Mouse (Mus musculus) embryonic facial prominence, embryonic 11.5 days (tissue): ENCODE measurements at regions not wholly inside any gene's neighbourhood (a gene's known extent, or its start where the extent isn't known, plus 50 kb on each side); places are given as distances from the start of the nearest gene placed in this dataset.

Source experiments
- ATAC-seq: fragments of 200-750 bp; cut with Nextera tagmentation; replicated peaks from 2 replicates; pipeline ENCODE4 v1.8.0; 2017; ENCODE audit warnings: low read depth; ENCODE audit not compliant: insufficient number of reproducible peaks, low FRiP score, low TSS enrichment
- DNase-seq: peaks from one replicate; pipeline ENCODE4 v3.0.0-alpha.2; 2015; ENCODE audit warnings: low spot score
- H3K27ac ChIP-seq: fragments of 300-500 bp; sonication (generic); replicated peaks from 2 replicates; pipeline ENCODE4 v1.5.1; 2014; ENCODE audit warnings: mild to moderate bottlenecking, low read depth, low read length, control low read depth
- H3K27me3 ChIP-seq: fragments of 300-500 bp; sonication (generic); 2 replicates; pipeline ENCODE4 v1.6.1; 2014; ENCODE audit warnings: mild to moderate bottlenecking, low read length, moderate library complexity, mixed read lengths; ENCODE audit not compliant: control insufficient read depth, insufficient read depth
- H3K36me3 ChIP-seq: fragments of 300-500 bp; sonication (generic); replicated peaks from 2 replicates; pipeline ENCODE4 v1.6.1; 2014; ENCODE audit warnings: low read depth, mild to moderate bottlenecking, low read length, moderate library complexity, mixed read lengths; ENCODE audit not compliant: control insufficient read depth, insufficient read depth
- H3K4me1 ChIP-seq: fragments of 300-500 bp; sonication (generic); 2 replicates; pipeline ENCODE4 v1.6.1; 2014; ENCODE audit warnings: low read length, mixed read lengths; ENCODE audit not compliant: control insufficient read depth, insufficient read depth
- H3K4me2 ChIP-seq: fragments of 300-500 bp; sonication (generic); 2 replicates; pipeline ENCODE4 v1.6.1; 2014; ENCODE audit warnings: low read depth, mild to moderate bottlenecking, control low read depth, low read length, moderate library complexity
- H3K4me3 ChIP-seq: fragments of 300-500 bp; sonication (generic); 2 replicates; pipeline ENCODE4 v1.5.1; 2014; ENCODE audit warnings: low read depth, low read length, control low read depth
- H3K9ac ChIP-seq: fragments of 300-500 bp; sonication (generic); replicated peaks from 2 replicates; pipeline ENCODE4 v1.6.1; 2014; ENCODE audit warnings: mild to moderate bottlenecking, control low read depth, low read length
- H3K9me3 ChIP-seq: fragments of 300-500 bp; sonication (generic); replicated peaks from 2 replicates; pipeline ENCODE4 v1.6.1; 2016; ENCODE audit warnings: mild to moderate bottlenecking, low read length, inconsistent platforms, mixed read lengths; ENCODE audit not compliant: control insufficient read depth
- WGBS: fragments of 180-500 bp; shearing (Covaris S2); extraction: QIAGEN DNeasy Blood & Tissue Kit; methylation state at CpG from one replicate; pipeline ENCODE4 v1.1.7; 2014; 5-methylcytosine and 5-hydroxymethylcytosine counted together

DNA sequence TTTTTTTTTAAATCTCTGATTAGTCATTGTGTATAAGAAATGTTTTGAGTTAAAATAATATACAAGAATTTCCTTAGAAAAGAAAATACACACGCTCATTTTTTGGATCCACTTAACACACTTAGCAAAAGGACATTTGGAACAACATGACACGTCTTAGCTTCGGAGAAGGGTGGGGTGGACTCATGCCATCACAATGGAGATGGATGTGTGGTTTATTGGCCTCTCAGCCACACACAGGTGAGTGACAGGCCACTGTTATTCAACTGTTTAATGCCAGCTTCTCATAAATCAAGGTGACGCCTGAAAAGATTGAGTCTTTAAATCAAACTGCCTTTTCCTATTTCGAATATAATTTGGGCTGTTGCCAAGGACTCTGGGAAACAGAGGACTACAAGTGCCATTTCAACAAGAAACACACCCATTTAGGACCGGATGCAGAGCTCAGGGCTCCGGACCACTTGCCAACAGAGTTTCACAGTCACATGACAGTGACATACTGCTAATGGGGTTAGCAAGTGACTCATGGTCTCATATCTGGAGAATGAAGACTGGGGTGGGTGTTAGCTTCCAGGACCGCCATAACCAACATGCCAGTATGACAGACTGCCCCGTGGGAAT, 71.5 kb upstream of the Cldn5 start:
- Histone ChIP-seq H3K27ac (no peak overlapping the region), H3K4me2 (no peak overlapping the region), H3K9ac (no peak overlapping the region), H3K36me3 (no peaks in the 10 kb centered on the region), H3K27me3 (no peaks in the 10 kb centered on the region), H3K9me3 (no peaks in the 10 kb centered on the region), H3K4me1 (no peaks in the 10 kb centered on the region), H3K4me3 (no peak overlapping the region)
- 80% methylated on average over 9 of the region's 9 CpGs for WGBS
- DNase-seq (no peak), ATAC-seq (no peak)

DNA sequence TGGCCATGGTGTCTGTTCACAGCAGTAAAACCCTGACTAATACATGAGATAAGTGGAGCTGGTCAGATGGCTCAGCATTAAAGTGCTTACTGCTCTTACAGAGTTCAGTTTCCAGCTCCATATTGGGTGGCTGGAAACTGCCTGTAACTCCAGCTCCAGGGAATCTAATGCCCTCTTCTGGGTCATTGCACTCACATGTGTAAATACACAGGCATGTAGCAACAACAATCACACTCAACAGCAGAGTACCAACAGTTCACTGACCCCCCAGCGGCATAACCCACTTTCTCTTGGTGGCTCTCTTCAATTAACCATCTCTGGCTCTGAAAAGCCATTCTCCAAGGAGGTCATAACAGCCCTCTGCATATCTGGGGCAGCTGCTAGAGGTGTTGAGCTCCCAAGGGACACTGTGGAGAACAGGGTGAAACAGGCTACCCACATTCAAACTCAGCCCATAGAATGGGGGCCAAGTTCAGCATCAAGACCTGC, 65.0 kb upstream of the Cldn5 start:
- no peaks in the 10 kb centered on the region for H3K4me1 ChIP-seq
- DNase-seq: no peak
- H3K27me3 ChIP-seq: no peaks in the 10 kb centered on the region
- H3K27ac ChIP-seq: no peak overlapping the region
- H3K9me3 ChIP-seq: no peaks in the 10 kb centered on the region
- H3K4me3 ChIP-seq: no peak overlapping the region
- no peaks in the 10 kb centered on the region for H3K36me3 ChIP-seq
- no peak overlapping the region for H3K4me2 ChIP-seq
- no peak for ATAC-seq
- 67% methylated on average over 1 of the region's 1 CpGs for WGBS
- H3K9ac ChIP-seq: no peak overlapping the region

DNA sequence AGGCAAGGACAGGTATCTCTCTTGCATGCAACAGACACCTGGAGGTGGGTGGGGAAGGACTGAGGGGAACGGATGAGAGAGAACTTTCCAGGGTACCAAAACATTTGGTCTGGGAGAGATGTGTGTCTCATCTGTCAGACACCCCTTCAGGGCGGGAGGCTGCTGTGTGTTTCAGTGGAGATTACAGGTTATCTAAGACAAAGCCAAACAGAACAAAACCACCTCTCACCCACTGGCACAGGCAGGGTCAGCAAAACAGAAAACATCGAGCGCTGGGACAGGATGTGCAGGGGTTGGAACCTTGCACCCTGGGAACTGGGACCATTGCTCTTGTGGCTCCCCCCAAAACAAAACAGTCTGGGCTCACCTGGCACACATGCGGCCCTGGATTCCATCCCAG, 63.6 kb upstream of the Cldn5 start:
- Histone ChIP-seq H3K4me3 (no peak overlapping the region), H3K36me3 (no peaks in the 10 kb centered on the region), H3K27me3 (no peaks in the 10 kb centered on the region), H3K9ac (no peak overlapping the region), H3K9me3 (no peaks in the 10 kb centered on the region), H3K4me1 (no peaks in the 10 kb centered on the region), H3K27ac (no peak overlapping the region), H3K4me2 (no peak overlapping the region)
- WGBS: 71% methylated on average over 5 of the region's 5 CpGs
- DNase-seq (no peak), ATAC-seq (no peak)

DNA sequence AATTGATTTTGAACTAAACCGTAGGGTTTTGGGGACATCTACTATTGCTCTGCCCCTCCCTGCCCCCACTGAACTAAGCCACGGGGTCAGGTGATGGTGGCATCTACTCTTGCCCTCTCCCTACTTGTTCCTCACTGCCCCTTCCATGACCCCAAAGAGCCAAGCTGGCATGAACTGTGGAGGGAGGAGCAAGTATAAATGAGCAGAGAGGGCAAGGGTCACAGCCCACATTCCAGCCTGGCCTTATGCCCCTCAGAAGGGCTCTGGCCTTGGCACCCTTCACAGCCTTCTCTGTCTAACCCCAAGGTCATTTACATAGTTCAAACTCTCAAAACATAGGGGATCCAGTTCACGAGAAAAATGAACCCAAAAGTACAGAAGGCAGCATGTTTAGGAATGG, 61.3 kb upstream of the Cldn5 start:
- WGBS: 80% methylated on average over 3 of the region's 3 CpGs
- Histone ChIP-seq H3K27ac (no peak overlapping the region), H3K9me3 (no peaks in the 10 kb centered on the region), H3K9ac (no peak overlapping the region), H3K36me3 (no peaks in the 10 kb centered on the region), H3K27me3 (no peaks in the 10 kb centered on the region), H3K4me2 (no peak overlapping the region), H3K4me1 (no peaks in the 10 kb centered on the region), H3K4me3 (no peak overlapping the region)
- DNase-seq: no peak
- no peak for ATAC-seq

DNA sequence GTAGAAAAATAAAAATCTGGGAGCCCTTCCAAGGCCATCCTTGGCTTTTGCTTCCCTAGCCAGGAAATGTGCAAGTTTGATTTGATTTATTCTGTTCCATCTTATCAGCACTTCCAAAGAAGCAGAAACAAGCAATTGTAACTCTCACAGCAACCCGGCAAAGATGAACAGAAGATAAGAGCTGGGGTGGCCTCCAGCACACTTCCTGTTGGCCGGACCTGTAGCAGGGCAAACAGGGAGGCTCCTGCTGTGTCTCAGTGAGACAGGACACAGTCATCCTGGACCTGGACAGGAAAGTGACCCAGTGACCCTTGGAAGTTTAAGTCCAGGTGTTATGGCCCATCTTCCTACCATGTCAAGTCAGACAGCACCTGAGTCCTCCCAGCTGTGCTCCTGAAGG, 58.6 kb upstream of the Cldn5 start:
- no peak overlapping the region for H3K9ac ChIP-seq
- no peaks in the 10 kb centered on the region for H3K4me1 ChIP-seq
- no peaks in the 10 kb centered on the region; the same call in 1 of the 2 replicates for H3K27me3 ChIP-seq
- 37% methylated on average over 2 of the region's 2 CpGs for whole genome bisulfite sequencing
- DNase-seq (no peak), ATAC-seq (no peak)
- H3K4me3 ChIP-seq: no peak overlapping the region
- H3K27ac ChIP-seq: no peak overlapping the region
- H3K36me3 ChIP-seq: no peaks in the 10 kb centered on the region
- H3K9me3 ChIP-seq: no peaks in the 10 kb centered on the region
- H3K4me2 ChIP-seq: no peak overlapping the region

DNA sequence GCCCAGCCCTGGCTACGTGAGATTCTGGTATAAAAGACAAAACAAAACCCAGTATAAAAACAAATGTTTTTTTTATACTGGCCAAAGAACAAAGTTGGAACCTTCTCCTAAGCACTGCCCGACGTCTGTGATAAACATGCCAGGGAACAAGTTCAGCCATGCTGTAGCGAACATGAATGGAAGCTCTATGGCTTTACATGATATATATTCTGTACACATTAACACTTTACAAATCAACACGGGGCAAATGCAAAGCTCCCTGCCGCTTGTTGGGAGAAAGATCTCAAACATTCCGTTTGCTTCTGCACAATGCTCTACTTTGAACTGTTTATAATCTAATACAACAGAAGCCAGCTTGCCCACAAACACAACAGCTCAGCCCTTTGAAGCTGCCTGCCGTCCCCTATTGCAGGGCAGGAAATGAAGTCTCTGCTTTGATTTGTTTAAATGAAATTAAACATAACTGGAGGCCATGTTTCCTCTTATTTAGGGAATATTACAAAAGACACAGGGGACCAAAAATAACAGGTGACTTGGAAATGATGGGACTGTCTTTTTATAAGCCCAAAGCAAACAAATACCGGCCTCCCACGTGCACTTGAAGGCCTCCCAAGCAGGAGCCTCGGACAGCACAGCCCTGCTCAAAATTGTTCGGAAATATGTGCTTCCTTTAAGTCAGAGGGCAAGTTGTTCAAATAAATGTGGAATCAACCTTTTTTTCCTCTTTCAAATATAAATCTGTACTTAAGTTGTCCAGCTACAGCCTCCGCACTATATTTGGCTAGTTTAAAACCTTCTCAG, 56.0 kb upstream of the Cldn5 start:
- WGBS: 72% methylated on average over 13 of the region's 13 CpGs
- Histone ChIP-seq H3K27me3 (no peaks in the 10 kb centered on the region; the same call in 1 of the 2 replicates), H3K4me3 (no peak overlapping the region), H3K9ac (no peak overlapping the region), H3K9me3 (no peaks in the 10 kb centered on the region), H3K36me3 (no peaks in the 10 kb centered on the region), H3K4me2 (no peak overlapping the region), H3K27ac (no peak overlapping the region), H3K4me1 (no peaks in the 10 kb centered on the region)
- no peak for ATAC-seq
- peak; percentile 20 for DNase-seq

DNA sequence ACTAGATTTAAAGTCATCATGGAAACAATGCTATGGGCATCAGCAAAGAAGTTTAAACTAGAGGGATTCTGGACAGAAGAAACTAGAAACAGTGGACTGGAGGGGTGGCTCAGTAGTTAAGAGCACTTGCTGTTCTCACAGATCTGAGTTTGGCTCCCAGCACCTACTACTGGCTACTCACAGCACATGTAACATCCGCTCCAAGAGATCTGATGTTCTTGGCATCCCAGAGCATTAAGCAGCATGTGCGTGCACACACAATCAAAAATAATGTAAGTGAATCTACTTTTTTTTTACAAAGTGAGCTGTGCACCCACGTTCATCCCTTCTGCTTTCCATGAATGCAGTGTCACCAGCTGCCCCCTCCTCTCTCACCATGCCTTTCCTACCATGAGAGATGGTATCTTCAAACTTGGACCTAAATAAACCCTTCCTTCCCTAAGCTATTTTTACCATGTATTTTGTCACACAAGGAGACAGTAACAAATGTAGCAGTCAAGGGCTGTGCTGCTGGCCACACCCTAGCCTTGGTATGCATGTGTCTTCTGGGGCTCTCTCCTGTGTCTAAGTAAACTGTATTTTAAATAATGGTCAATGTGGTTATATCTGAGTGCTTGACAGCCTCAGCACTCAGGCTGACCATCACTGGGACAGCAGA, 53.3 kb upstream of the Cldn5 start:
- no peaks in the 10 kb centered on the region for H3K36me3 ChIP-seq
- WGBS: 82% methylated on average over 3 of the region's 3 CpGs
- no peaks in the 10 kb centered on the region for H3K9me3 ChIP-seq

DNA sequence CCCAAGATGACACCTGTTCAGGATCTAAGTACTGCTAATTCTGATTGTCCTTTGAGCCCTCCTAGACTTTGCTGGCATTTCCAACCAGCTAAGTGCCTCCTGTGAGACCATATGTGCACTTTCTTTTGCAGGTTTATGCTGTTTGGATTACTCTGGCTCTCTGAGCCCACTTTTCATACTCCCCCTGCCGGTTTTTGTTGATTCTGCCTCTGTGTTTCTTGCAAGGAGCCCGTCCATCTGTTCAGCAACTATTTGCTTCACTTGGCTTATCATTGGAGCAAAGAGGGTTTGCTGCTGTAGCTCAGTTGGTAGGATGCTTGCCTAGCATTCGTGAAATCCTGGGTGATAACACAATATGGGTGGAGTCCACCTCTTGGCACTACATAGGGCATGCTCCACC, 52.8 kb upstream of the Cldn5 start:
- Histone ChIP-seq H3K27ac (no peak overlapping the region), H3K9me3 (no peaks in the 10 kb centered on the region), H3K36me3 (no peaks in the 10 kb centered on the region), H3K9ac (no peak overlapping the region), H3K27me3 (no peaks in the 10 kb centered on the region; the same call in 1 of the 2 replicates), H3K4me2 (no peak overlapping the region), H3K4me1 (no peaks in the 10 kb centered on the region), H3K4me3 (no peak overlapping the region)
- ATAC-seq (no peak), DNase-seq (no peak)
- 39% methylated on average over 3 of the region's 3 CpGs for WGBS

More for the DNA sequence above, 53.3 kb upstream of the Cldn5 start:
- no peak for ATAC-seq
- no peak overlapping the region for H3K27ac ChIP-seq
- no peak overlapping the region for H3K4me2 ChIP-seq
- DNase-seq: no peak
- H3K4me1 ChIP-seq: no peaks in the 10 kb centered on the region
- no peak overlapping the region for H3K4me3 ChIP-seq
- no peaks in the 10 kb centered on the region; the same call in 1 of the 2 replicates for H3K27me3 ChIP-seq
- H3K9ac ChIP-seq: no peak overlapping the region
